Mouse (Mus musculus): ENCODE data around the gene Synrg. TPM values are rescaled to one million over a fixed set of nuclear protein-coding genes. Genes with fewer than 3 reads are reported as not detected.

Synrg gene
- not detected in 2 replicates for polyA plus RNA-seq (2012; ENCODE audit: insufficient read depth, insufficient read length, low replicate concordance, missing spikeins)

GRCm38 (mm10) chr11:83963991-83964921, at the start of gene Synrg:
Gene Synrg (plus strand): TSS chr11:83964428.
- H3K4me1 ChIP-seq (ENCODE audit: control insufficient read depth, insufficient read depth, low read length), result peaks cover 7% of the 10 kb centered on the region; the same call in 1 of the 2 replicates
- peak within 1 kb of the TSS; percentile 92 for H3K4me3 ChIP-seq (ENCODE audit: insufficient read depth, low read depth, low read length)
- WGBS, result 1% methylated on average over 75 of the region's 76 CpGs
- TF ChIP-seq CTCF (IDR thresholded peaks at IDR 0.05; ENCODE audit: insufficient read depth, low read depth, low read length) (no peak), POLR2A (IDR thresholded peaks at IDR 0.05; ENCODE audit: insufficient read depth, low read depth, low read length) (peak; percentile 73)
- H3K27ac ChIP-seq (ENCODE audit: insufficient read depth, low read depth, low read length), result peak within 1 kb of the TSS; percentile 4

GRCm38 (mm10) chr11:83914501-83914900, 49.7 kb upstream of the Synrg start:
- Histone ChIP-seq H3K4me1 (ENCODE audit: control insufficient read depth, insufficient read depth, low read length) (no peaks in the 10 kb centered on the region), H3K4me3 (ENCODE audit: insufficient read depth, low read depth, low read length) (no peak overlapping the region), H3K27ac (ENCODE audit: insufficient read depth, low read depth, low read length) (no peak overlapping the region)
- TF ChIP-seq CTCF (IDR thresholded peaks at IDR 0.05; ENCODE audit: insufficient read depth, low read depth, low read length), result no peak
- TF ChIP-seq POLR2A (IDR thresholded peaks at IDR 0.05; ENCODE audit: insufficient read depth, low read depth, low read length), result no peak
- WGBS, result 83% methylated on average over 4 of the region's 4 CpGs

- 77% methylated on average over 2 of the region's 2 CpGs for WGBS
Observed at GRCm38 (mm10) chr11:83922600-83922999, 41.6 kb upstream of the Synrg start.

GRCm38 (mm10) chr11:83927097-83927496, 37.1 kb upstream of the Synrg start:
- TF ChIP-seq CTCF (IDR thresholded peaks at IDR 0.05; ENCODE audit: insufficient read depth, low read depth, low read length) (no peak), POLR2A (IDR thresholded peaks at IDR 0.05; ENCODE audit: insufficient read depth, low read depth, low read length) (no peak)
- Histone ChIP-seq H3K4me3 (ENCODE audit: insufficient read depth, low read depth, low read length) (no peak overlapping the region), H3K4me1 (ENCODE audit: control insufficient read depth, insufficient read depth, low read length) (no peaks in the 10 kb centered on the region), H3K27ac (ENCODE audit: insufficient read depth, low read depth, low read length) (no peak overlapping the region)
- WGBS, result 58% methylated on average over 3 of the region's 3 CpGs

More at GRCm38 (mm10) chr11:83922600-83922999, 41.6 kb upstream of the Synrg start:
- H3K27ac ChIP-seq (ENCODE audit: insufficient read depth, low read depth, low read length), result no peak overlapping the region
- H3K4me1 ChIP-seq (ENCODE audit: control insufficient read depth, insufficient read depth, low read length), result no peaks in the 10 kb centered on the region
- H3K4me3 ChIP-seq (ENCODE audit: insufficient read depth, low read depth, low read length), result no peak overlapping the region
- no peak for TF ChIP-seq POLR2A (IDR thresholded peaks at IDR 0.05; ENCODE audit: insufficient read depth, low read depth, low read length)
- no peak for TF ChIP-seq CTCF (IDR thresholded peaks at IDR 0.05; ENCODE audit: insufficient read depth, low read depth, low read length)

GRCm38 (mm10) chr11:83932506-83933106, 31.6 kb upstream of the Synrg start:
- 77% methylated on average over 10 of the region's 10 CpGs for WGBS
- TF ChIP-seq CTCF (IDR thresholded peaks at IDR 0.05; ENCODE audit: insufficient read depth, low read depth, low read length) (no peak), POLR2A (IDR thresholded peaks at IDR 0.05; ENCODE audit: insufficient read depth, low read depth, low read length) (no peak)
- Histone ChIP-seq H3K27ac (ENCODE audit: insufficient read depth, low read depth, low read length) (no peak overlapping the region), H3K4me3 (ENCODE audit: insufficient read depth, low read depth, low read length) (no peak overlapping the region), H3K4me1 (ENCODE audit: control insufficient read depth, insufficient read depth, low read length) (no peaks in the 10 kb centered on the region)

GRCm38 (mm10) chr11:83933376-83933775, 30.9 kb upstream of the Synrg start:
- 71% methylated on average over 4 of the region's 4 CpGs for WGBS
- no peak for TF ChIP-seq CTCF (IDR thresholded peaks at IDR 0.05; ENCODE audit: insufficient read depth, low read depth, low read length)
- TF ChIP-seq POLR2A (IDR thresholded peaks at IDR 0.05; ENCODE audit: insufficient read depth, low read depth, low read length), result no peak
- no peaks in the 10 kb centered on the region for H3K4me1 ChIP-seq (ENCODE audit: control insufficient read depth, insufficient read depth, low read length)
- no peak overlapping the region for H3K4me3 ChIP-seq (ENCODE audit: insufficient read depth, low read depth, low read length)
- no peak overlapping the region for H3K27ac ChIP-seq (ENCODE audit: insufficient read depth, low read depth, low read length)

- Histone ChIP-seq H3K27ac (ENCODE audit: insufficient read depth, low read depth, low read length) (no peak overlapping the region), H3K4me1 (ENCODE audit: control insufficient read depth, insufficient read depth, low read length) (no peaks in the 10 kb centered on the region), H3K4me3 (ENCODE audit: insufficient read depth, low read depth, low read length) (no peak overlapping the region)
- WGBS, result 25% methylated on average over 7 of the region's 7 CpGs
- TF ChIP-seq CTCF (IDR thresholded peaks at IDR 0.05; ENCODE audit: insufficient read depth, low read depth, low read length) (peak; percentile 71), POLR2A (IDR thresholded peaks at IDR 0.05; ENCODE audit: insufficient read depth, low read depth, low read length) (no peak)
Observed at GRCm38 (mm10) chr11:83935986-83936665, 28.1 kb upstream of the Synrg start.

- H3K4me1 ChIP-seq (ENCODE audit: control insufficient read depth, insufficient read depth, low read length), result no peaks in the 10 kb centered on the region
- H3K27ac ChIP-seq (ENCODE audit: insufficient read depth, low read depth, low read length), result no peak overlapping the region
- no peak for TF ChIP-seq POLR2A (IDR thresholded peaks at IDR 0.05; ENCODE audit: insufficient read depth, low read depth, low read length)
- whole genome bisulfite sequencing, result 77% methylated on average over 8 of the region's 8 CpGs
- H3K4me3 ChIP-seq (ENCODE audit: insufficient read depth, low read depth, low read length), result no peak overlapping the region
Observed at GRCm38 (mm10) chr11:83938556-83938955, 25.7 kb upstream of the Synrg start.

Data from olfactory bulb, adult 2 months (tissue).